Mouse (Mus musculus): ENCODE results near the gene Chn2.

Chn2 gene

GRCm38 (mm10) chr6:54337321-54337720 lies 298.0 kb downstream of the Chn2 start:
- no peak for DNase-seq (ENCODE audit: low spot score in 2 of 2)

- DNase-seq (ENCODE audit: low spot score in 2 of 2): no peak
Observed at GRCm38 (mm10) chr6:54341133-54341532, 301.8 kb downstream of the Chn2 start.

GRCm38 (mm10) chr6:54342223-54342622 lies 302.9 kb downstream of the Chn2 start:
- no peak for DNase-seq (ENCODE audit: low spot score in 2 of 2)

All from frontal cortex, postnatal 36 days (tissue).